ENCODE assay signal across 9 mouse cellular contexts in genomic region chr5:114806636-114807035, GRCm38 (mm10). TPM values are rescaled to one million over a fixed set of nuclear protein-coding genes. Genes with fewer than 3 reads are reported as not detected.
A peak's percentile ranks its signal among the peaks of the same experiment; 100 is the strongest.
DNase-seq lines count a peak whose midpoint lies in the region; ATAC-seq lines count a peak whose summit lies in the region.
"Had no signal": no experiment of that assay in that cellular context is flagged by ENCODE, and none has a peak within 500 bp of the region (broad histone marks: within the 10 kb centered on the region; RNA-seq: fewer than 3 reads in every experiment).

No protein-coding gene starts in this region.

- H3K27me3 ChIP-seq in hindbrain, embryonic 16.5 days (replicated peaks; ENCODE audit: control insufficient read depth, insufficient read depth, low read length) = no peaks in the 10 kb centered on the region
- H3K27me3 ChIP-seq in hindbrain, embryonic 12.5 days = no peaks in the 10 kb centered on the region
- no peaks in the 10 kb centered on the region for H3K27me3 ChIP-seq in neural tube, embryonic 13.5 days
- H3K27me3 ChIP-seq in limb, embryonic 15.5 days = no peaks in the 10 kb centered on the region
- H3K27me3 ChIP-seq in stomach, embryonic 15.5 days (replicated peaks) = no peaks in the 10 kb centered on the region

- peaks cover 43% of the 10 kb centered on the region for H3K36me3 ChIP-seq in hindbrain, embryonic 16.5 days (ENCODE audit: control insufficient read depth, insufficient read depth, low read length)
- H3K36me3 ChIP-seq in hindbrain, embryonic 12.5 days = peaks cover 56% of the 10 kb centered on the region
- H3K36me3 ChIP-seq in neural tube, embryonic 13.5 days = peaks cover 84% of the 10 kb centered on the region
- peaks cover 59% of the 10 kb centered on the region for H3K36me3 ChIP-seq in limb, embryonic 15.5 days
- peaks cover 42% of the 10 kb centered on the region for H3K36me3 ChIP-seq in stomach, embryonic 15.5 days

- no peak overlapping the region for H3K9ac ChIP-seq in hindbrain, embryonic 16.5 days (ENCODE audit: low read depth, low read length)
- no peak overlapping the region for H3K9ac ChIP-seq in hindbrain, embryonic 12.5 days
- H3K9ac ChIP-seq in neural tube, embryonic 13.5 days = no peak overlapping the region
- no peak overlapping the region for H3K9ac ChIP-seq in limb, embryonic 15.5 days
- H3K9ac ChIP-seq in stomach, embryonic 15.5 days = no peak overlapping the region

- H3K27ac ChIP-seq in hindbrain, embryonic 16.5 days (ENCODE audit: low read depth, low read length) = peak overlapping the region; percentile 62; the same call in 1 of the 2 replicates
- no peak overlapping the region for H3K27ac ChIP-seq in hindbrain, embryonic 12.5 days
- H3K27ac ChIP-seq in neural tube, embryonic 13.5 days (replicated peaks) = peak overlapping the region; percentile 56
- H3K27ac ChIP-seq in limb, embryonic 15.5 days = peak overlapping the region; percentile 33
- peak overlapping the region; percentile 21; the same call in 1 of the 2 replicates for H3K27ac ChIP-seq in stomach, embryonic 15.5 days

- H3K4me3 ChIP-seq in hindbrain, embryonic 16.5 days (ENCODE audit: low read length) = no peak overlapping the region
- no peak overlapping the region for H3K4me3 ChIP-seq in hindbrain, embryonic 12.5 days
- no peak overlapping the region for H3K4me3 ChIP-seq in neural tube, embryonic 13.5 days
- H3K4me3 ChIP-seq in limb, embryonic 15.5 days = no peak overlapping the region
- no peak overlapping the region for H3K4me3 ChIP-seq in stomach, embryonic 15.5 days (replicated peaks)

- H3K4me1 ChIP-seq in hindbrain, embryonic 16.5 days (ENCODE audit: control insufficient read depth, insufficient read depth, low read depth, low read length) = peaks cover 5% of the 10 kb centered on the region; the same call in 1 of the 2 replicates
- H3K4me1 ChIP-seq in hindbrain, embryonic 12.5 days = peaks cover 23% of the 10 kb centered on the region
- peaks cover 35% of the 10 kb centered on the region for H3K4me1 ChIP-seq in neural tube, embryonic 13.5 days (replicated peaks)
- H3K4me1 ChIP-seq in limb, embryonic 15.5 days = peaks cover 32% of the 10 kb centered on the region
- 0 out of 2 replicates have a peak, but pooled peaks cover 3% of the 10 kb centered on the region for H3K4me1 ChIP-seq in stomach, embryonic 15.5 days

- no peaks in the 10 kb centered on the region for H3K9me3 ChIP-seq in hindbrain, embryonic 16.5 days (ENCODE audit: control insufficient read depth, low read length)
- H3K9me3 ChIP-seq in hindbrain, embryonic 12.5 days (replicated peaks) = no peaks in the 10 kb centered on the region
- no peaks in the 10 kb centered on the region for H3K9me3 ChIP-seq in neural tube, embryonic 13.5 days
- no peaks in the 10 kb centered on the region for H3K9me3 ChIP-seq in limb, embryonic 15.5 days
- H3K9me3 ChIP-seq in stomach, embryonic 15.5 days = no peaks in the 10 kb centered on the region

- ATAC-seq in hindbrain, embryonic 16.5 days = no peak
- ATAC-seq in hindbrain, embryonic 12.5 days (ENCODE audit: low FRiP score) = no peak
- no peak for ATAC-seq in neural tube, embryonic 13.5 days (ENCODE audit: low read depth)
- ATAC-seq in limb, embryonic 15.5 days (ENCODE audit: insufficient number of reproducible peaks, low FRiP score, low TSS enrichment, low read depth) = no peak
- ATAC-seq in stomach, embryonic 15.5 days (ENCODE audit: insufficient read depth, low FRiP score, low read depth) = no peak

- DNase-seq in neural tube, embryonic 10.5 days (ENCODE audit: extremely low spot score, low spot score) = no peak
- DNase-seq in adrenal gland, adult (ENCODE audit: inconsistent age in 2 of 2, low spot score in 1 of 2) = no peak
- DNase-seq: gastrocnemius, postnatal 36 days; right cerebral cortex, postnatal 25 days had no signal

- H3K4me2 ChIP-seq in hindbrain, embryonic 16.5 days (ENCODE audit: low read length) = no peak overlapping the region
- H3K4me2 ChIP-seq in hindbrain, embryonic 12.5 days (replicated peaks) = no peak overlapping the region
- H3K4me2 ChIP-seq in neural tube, embryonic 13.5 days = no peak overlapping the region
- H3K4me2 ChIP-seq in limb, embryonic 15.5 days = no peak overlapping the region
- H3K4me2 ChIP-seq in stomach, embryonic 15.5 days = no peak overlapping the region

- 86% methylated on average over 8 of the region's 8 CpGs for WGBS in hindbrain, embryonic 16.5 days
- 81% methylated on average over 8 of the region's 8 CpGs for WGBS in hindbrain, embryonic 12.5 days
- 92% methylated on average over 8 of the region's 8 CpGs for WGBS in neural tube, embryonic 13.5 days
- WGBS in limb, embryonic 15.5 days = 77% methylated on average over 8 of the region's 8 CpGs
- WGBS in stomach, embryonic 15.5 days = 77% methylated on average over 8 of the region's 8 CpGs

RNA-seq across cellular contexts. Expression of gene 1500011B03Rik, which starts 16.6 kb away (rescaled TPM):
- 285 and 306 TPM in 2 replicates for polyA plus RNA-seq in hindbrain, embryonic 16.5 days (2015; fragmentation: Nextera tagmentation; extraction: Ambion mirVana)
- 165 TPM in 2 replicates for polyA plus RNA-seq in hindbrain, embryonic 12.5 days (2016; fragmentation: Nextera tagmentation; extraction: Ambion mirVana)
- 243 and 266 TPM in 2 replicates for polyA plus RNA-seq in neural tube, embryonic 13.5 days (2015; fragmentation: Nextera tagmentation; extraction: Ambion mirVana)
- polyA plus RNA-seq in limb, embryonic 15.5 days (2015; fragmentation: Nextera tagmentation; extraction: Ambion mirVana) = 73.5 and 76.4 TPM in 2 replicates
- 78.6 and 82.0 TPM in 2 replicates for polyA plus RNA-seq in stomach, embryonic 15.5 days (2015; fragmentation: Nextera tagmentation; extraction: Ambion mirVana)

RNA-seq across cellular contexts. Expression of gene Git2, which starts 31.3 kb away (rescaled TPM):
- 40.6 and 50.2 TPM in 2 replicates for polyA plus RNA-seq in hindbrain, embryonic 16.5 days (2015; fragmentation: Nextera tagmentation; extraction: Ambion mirVana)
- 47.2 and 57.1 TPM in 2 replicates for polyA plus RNA-seq in hindbrain, embryonic 12.5 days (2016; fragmentation: Nextera tagmentation; extraction: Ambion mirVana)
- polyA plus RNA-seq in neural tube, embryonic 13.5 days (2015; fragmentation: Nextera tagmentation; extraction: Ambion mirVana) = 47.5 and 52.1 TPM in 2 replicates
- polyA plus RNA-seq in limb, embryonic 15.5 days (2015; fragmentation: Nextera tagmentation; extraction: Ambion mirVana) = 44.9 and 47.8 TPM in 2 replicates
- 36.7 and 39.8 TPM in 2 replicates for polyA plus RNA-seq in stomach, embryonic 15.5 days (2015; fragmentation: Nextera tagmentation; extraction: Ambion mirVana)

RNA-seq across cellular contexts. Expression of gene Ankrd13a, which starts 32.2 kb away (rescaled TPM):
- polyA plus RNA-seq in hindbrain, embryonic 16.5 days (2015; fragmentation: Nextera tagmentation; extraction: Ambion mirVana) = 11.9 and 27.7 TPM in 2 replicates
- 80.2 and 81.9 TPM in 2 replicates for polyA plus RNA-seq in hindbrain, embryonic 12.5 days (2016; fragmentation: Nextera tagmentation; extraction: Ambion mirVana)
- polyA plus RNA-seq in neural tube, embryonic 13.5 days (2015; fragmentation: Nextera tagmentation; extraction: Ambion mirVana) = 50.3 and 52.0 TPM in 2 replicates
- 40.8 and 47.0 TPM in 2 replicates for polyA plus RNA-seq in limb, embryonic 15.5 days (2015; fragmentation: Nextera tagmentation; extraction: Ambion mirVana)
- polyA plus RNA-seq in stomach, embryonic 15.5 days (2015; fragmentation: Nextera tagmentation; extraction: Ambion mirVana) = 48.9 and 49.0 TPM in 2 replicates

RNA-seq across cellular contexts. Expression of gene 4930519G04Rik, which starts 46.8 kb away (rescaled TPM):
- not detected in 2 replicates for polyA plus RNA-seq in hindbrain, embryonic 16.5 days (2015; fragmentation: Nextera tagmentation; extraction: Ambion mirVana)
- polyA plus RNA-seq in hindbrain, embryonic 12.5 days (2016; fragmentation: Nextera tagmentation; extraction: Ambion mirVana) = not detected in 2 replicates
- not detected in 2 replicates for polyA plus RNA-seq in neural tube, embryonic 13.5 days (2015; fragmentation: Nextera tagmentation; extraction: Ambion mirVana)
- polyA plus RNA-seq in limb, embryonic 15.5 days (2015; fragmentation: Nextera tagmentation; extraction: Ambion mirVana) = not detected in 2 replicates
- not detected in 2 replicates for polyA plus RNA-seq in stomach, embryonic 15.5 days (2015; fragmentation: Nextera tagmentation; extraction: Ambion mirVana)

RNA-seq across cellular contexts. Expression of gene Gm9936, which starts 51.8 kb away (rescaled TPM):
- polyA plus RNA-seq in hindbrain, embryonic 16.5 days (2015; fragmentation: Nextera tagmentation; extraction: Ambion mirVana) = 3.2 and 3.6 TPM in 2 replicates
- 0.56 and 0.76 TPM in 2 replicates for polyA plus RNA-seq in hindbrain, embryonic 12.5 days (2016; fragmentation: Nextera tagmentation; extraction: Ambion mirVana)
- polyA plus RNA-seq in neural tube, embryonic 13.5 days (2015; fragmentation: Nextera tagmentation; extraction: Ambion mirVana) = 1.3 and 1.4 TPM in 2 replicates
- 0.05 and 0.07 TPM in 2 replicates for polyA plus RNA-seq in limb, embryonic 15.5 days (2015; fragmentation: Nextera tagmentation; extraction: Ambion mirVana)
- 0.09 and 0.12 TPM in 2 replicates for polyA plus RNA-seq in stomach, embryonic 15.5 days (2015; fragmentation: Nextera tagmentation; extraction: Ambion mirVana)
